Mouse (Mus musculus) brain, adult 2 months (tissue): Measurements from ENCODE around the gene Tnrc6c.

Experiments
- DNase-seq: peaks from one replicate; pipeline ENCODE4 v3.0.0; 2011; ENCODE audit warnings: low read depth, low spot score

Tnrc6c gene

GRCm38 (mm10) chr11:117791441-117791761 lies 137.3 kb downstream of the Tnrc6c start:
- DNase-seq, result no peak

- no peak for DNase-seq
These were observed 138.3 kb downstream of the Tnrc6c start for GRCm38 (mm10) chr11:117792281-117792888.

- DNase-seq, result no peak
These were observed 140.0 kb downstream of the Tnrc6c start for GRCm38 (mm10) chr11:117794035-117794551.

DNA sequence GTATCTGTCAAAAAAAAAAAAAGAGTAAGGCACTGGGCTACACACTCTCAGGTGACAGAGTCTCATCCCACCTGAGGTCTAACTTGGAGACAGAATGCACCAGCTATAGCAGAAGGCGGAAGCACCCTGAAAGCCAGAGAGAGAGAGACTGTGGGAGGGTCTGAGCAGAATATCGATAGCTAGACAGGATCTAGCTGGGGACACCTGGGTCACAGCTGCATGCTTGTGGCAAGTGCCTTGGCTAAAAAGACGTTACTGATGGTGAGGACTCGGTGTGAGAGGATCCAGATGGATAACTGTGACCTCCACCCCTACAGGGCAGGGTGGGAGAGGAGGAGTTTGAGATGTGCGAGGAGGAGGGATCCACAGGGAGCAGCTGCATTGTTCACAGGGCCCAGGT lies 142.9 kb downstream of the Tnrc6c start:
- no peak for DNase-seq

DNA sequence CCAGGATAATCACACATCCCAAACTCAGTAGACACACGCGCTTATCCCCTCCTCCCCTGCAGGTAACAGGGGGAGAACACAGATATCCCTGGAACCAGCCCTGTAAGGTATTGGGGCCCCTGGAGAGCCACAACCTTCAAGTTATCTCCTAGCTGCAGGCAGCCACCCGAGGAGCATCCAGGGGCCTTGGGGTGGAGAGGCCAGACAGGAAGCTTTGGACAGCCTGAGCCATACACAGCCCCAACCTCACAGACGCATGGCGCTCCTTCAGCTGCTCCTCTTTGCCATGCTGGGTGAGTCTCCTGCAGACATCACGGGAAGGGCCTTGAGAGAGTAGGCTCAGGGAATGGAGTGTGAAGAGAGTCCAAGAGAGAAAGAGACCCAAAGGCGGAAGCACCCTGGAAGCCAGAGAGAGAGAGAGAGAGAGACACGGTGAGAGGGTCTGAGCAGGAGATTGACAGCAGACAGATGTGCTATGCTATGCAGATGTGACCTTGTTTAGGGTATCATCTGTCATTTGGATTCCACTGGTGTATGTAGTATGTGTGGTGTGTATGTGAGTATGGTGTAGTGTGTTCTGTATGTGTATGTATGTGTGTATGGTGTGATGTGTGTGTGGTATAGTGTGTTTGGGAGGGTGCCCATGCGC lies 143.5 kb downstream of the Tnrc6c start, which contains the start of gene 6030468B19Rik:
Gene 6030468B19Rik (plus strand): TSS at position 150 of the 649 bp plus-strand sequence.
- DNase-seq, result no peak

GRCm38 (mm10) chr11:117798160-117798541 lies 144.1 kb downstream of the Tnrc6c start:
- DNase-seq, result no peak

DNA sequence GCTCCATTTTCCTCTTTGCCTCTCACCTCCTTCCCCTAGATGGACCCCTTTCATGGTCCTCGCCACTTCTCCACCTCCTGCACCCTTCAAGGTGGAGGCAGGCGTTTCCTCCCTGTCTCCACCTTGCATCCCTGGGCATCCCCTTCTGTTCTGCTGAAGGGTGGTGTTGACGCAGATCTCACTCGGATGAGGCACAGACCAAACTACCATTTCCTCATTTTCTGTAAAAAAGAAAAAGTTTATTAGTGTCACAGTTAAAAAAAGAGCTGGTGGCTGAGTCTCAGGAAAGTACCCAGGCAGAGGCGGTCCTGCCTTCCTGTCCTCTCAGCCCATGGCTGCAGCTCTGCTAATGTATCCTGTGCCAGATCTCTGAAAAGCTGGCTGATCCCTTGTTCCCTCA lies 145.1 kb downstream of the Tnrc6c start:
- DNase-seq, result no peak

GRCm38 (mm10) chr11:117800038-117800437 lies 145.9 kb downstream of the Tnrc6c start:
- DNase-seq, result no peak

DNA sequence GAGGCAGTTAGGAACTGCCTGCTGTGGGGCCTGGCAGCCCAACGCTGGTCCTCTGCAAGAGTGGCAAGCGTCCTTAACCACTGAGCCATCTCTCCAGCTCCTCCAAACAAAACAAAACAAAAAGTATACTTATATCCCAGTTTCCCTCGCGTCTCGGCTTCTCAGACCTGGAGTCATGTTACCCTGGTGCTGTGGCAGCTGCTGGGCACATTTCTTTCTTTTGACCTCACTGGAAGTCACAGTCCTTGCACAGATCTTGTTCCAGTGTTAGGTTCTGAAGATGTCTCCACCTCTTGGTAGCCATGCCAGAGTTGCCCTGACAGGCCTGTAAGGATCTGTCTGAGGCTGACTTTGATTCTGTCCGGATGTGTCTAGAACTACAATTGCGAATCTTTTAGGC lies 147.6 kb downstream of the Tnrc6c start:
- no peak for DNase-seq

DNA sequence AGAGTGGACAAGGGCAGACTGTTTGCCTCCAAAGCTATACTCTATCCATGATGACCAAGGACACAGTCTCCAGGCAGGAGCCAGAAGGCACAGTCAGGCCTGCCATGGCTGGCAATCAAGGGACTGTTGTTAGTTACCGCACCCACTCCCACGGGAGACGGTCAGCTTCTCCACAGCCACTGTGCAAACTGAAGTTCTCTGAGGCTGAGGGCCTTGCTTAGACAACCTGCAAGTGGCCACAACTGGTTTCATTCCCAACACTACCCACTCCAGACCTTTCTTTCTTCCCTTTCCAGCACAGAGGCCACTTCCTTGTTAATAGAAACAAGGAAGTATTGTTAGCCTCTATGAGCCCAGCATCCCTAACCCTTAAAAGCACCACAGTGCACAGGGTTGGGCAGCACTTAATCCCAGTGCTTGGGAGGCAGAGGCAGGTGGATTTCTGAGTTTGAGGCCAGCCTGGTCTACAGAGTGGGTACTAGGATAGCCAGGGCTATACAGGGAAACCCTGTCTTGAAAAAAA lies 149.1 kb downstream of the Tnrc6c start:
- DNase-seq, result no peak

- DNase-seq, result no peak
These were observed 152.7 kb downstream of the Tnrc6c start for GRCm38 (mm10) chr11:117806781-117807180.

- peak; percentile 43 for DNase-seq
These were observed 155.6 kb downstream of the Tnrc6c start, which contains the start of the genes Gm20708 and Syngr2 for GRCm38 (mm10) chr11:117809407-117810311. Gene Gm20708 (plus strand): TSS chr11:117809668. Gene Syngr2 (plus strand): TSS chr11:117809668.

GRCm38 (mm10) chr11:117810401-117811046 lies 156.4 kb downstream of the Tnrc6c start:
- peak; percentile 78 for DNase-seq
